Mouse (Mus musculus): ENCODE measurements around the gene Mipep. TPM values are rescaled to one million over a fixed set of nuclear protein-coding genes. Genes with fewer than 3 reads are reported as not detected.

Mipep gene
- total RNA-seq, 2 experiments from 2014 or later: 24.9 to 25.3 TPM

DNA sequence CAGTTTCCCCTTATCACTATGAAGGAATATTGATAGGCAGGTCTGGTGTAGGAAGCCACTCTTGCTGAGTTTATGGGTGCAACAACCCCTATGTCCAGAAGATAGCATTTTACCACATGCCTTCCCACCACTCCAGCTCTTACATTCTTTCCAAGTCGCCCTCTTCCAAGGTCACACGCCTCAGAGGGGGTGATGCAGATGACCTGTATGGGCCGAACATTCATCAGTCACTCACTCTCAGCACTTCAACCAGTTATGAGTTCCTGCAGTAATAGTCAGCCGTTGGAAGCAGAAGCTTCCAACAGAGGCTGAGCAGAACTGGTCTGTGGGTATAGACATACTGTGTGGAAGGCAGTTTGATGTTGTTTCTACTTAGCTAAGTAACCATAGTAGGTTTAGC lies 27.2 kb downstream of the Mipep start:
- DNase-seq (ENCODE audit: extremely low spot score in 1 of 2, low spot score in 2 of 2): no peak
- Histone ChIP-seq H3K4me3 (no peak overlapping the region), H3K27ac (no peak overlapping the region)
- TF ChIP-seq CTCF (IDR thresholded peaks at IDR 0.05): no peak
- intact Hi-C loops (cut with DNase I): no loop called here

DNA sequence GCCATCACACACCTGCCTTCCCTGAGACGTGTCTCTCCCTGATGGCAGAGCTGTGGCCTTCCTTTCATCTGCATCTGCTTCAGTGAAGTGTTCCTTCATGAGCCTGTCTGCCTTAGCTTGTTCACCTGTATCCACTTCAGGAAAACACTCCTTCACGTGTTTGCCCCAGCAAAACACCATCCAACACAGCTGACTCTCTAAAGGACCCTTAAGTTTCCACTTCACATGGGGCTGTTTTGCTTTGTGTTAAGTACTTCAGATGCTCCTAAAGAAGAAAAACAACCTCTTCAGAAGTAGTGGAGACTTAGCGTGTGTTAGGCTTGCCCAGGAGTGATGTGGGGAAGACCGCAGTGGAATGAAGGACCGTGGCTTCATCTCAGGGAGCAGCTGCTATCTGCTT lies 30.7 kb downstream of the Mipep start:
- Histone ChIP-seq H3K27ac (no peak overlapping the region), H3K4me3 (no peak overlapping the region)
- no peak for TF ChIP-seq CTCF (IDR thresholded peaks at IDR 0.05)
- intact Hi-C loops (cut with DNase I): no loop called here
- no peak for DNase-seq (ENCODE audit: extremely low spot score in 1 of 2, low spot score in 2 of 2)

DNA sequence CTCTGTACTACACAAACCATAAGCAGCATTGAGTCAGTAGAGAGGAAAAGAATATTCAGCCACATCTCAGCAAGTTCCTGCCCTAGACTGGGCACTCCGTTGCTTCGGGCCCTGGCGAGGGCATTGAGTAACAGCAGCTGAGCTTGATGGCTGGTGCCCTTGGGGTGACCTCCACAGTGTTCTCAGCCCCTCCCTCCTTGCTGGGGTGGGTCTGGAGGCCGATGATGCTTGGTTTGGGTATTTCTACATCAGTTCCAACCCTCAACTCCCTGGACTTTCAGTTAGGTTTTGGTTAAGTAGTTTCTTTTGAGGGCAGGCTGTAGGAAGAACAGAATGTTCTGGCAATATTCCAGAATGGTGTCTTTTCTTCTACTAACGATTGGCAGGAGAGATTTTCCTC lies 33.7 kb downstream of the Mipep start:
- intact Hi-C loops (cut with DNase I): no loop called here
- H3K27ac ChIP-seq: no peak overlapping the region
- no peak for DNase-seq (ENCODE audit: extremely low spot score in 1 of 2, low spot score in 2 of 2)
- TF ChIP-seq CTCF (IDR thresholded peaks at IDR 0.05): no peak
- no peak overlapping the region for H3K4me3 ChIP-seq

DNA sequence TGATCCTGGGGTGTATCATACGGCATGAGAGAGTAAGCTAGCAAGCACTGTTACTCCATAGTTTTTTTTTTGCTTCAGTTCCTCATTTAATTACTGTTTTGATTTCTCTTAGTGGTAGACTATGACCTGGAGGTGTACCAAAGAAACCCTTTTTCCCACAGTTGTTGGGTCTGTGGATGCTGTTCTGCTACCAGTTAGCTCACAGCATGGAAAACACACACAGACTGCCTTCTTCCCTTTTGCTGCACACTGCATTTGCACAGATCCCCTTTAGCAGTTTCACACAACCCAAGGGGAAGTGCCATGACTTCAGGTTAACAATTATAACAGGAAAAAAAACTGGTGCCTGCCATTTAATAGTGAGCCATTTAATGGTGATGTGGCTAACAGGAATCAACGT lies 45.7 kb downstream of the Mipep start:
- intact Hi-C loops (cut with DNase I): no loop called here
- TF ChIP-seq CTCF (IDR thresholded peaks at IDR 0.05): no peak
- DNase-seq (ENCODE audit: extremely low spot score in 1 of 2, low spot score in 2 of 2): no peak
- Histone ChIP-seq H3K4me3 (no peak overlapping the region), H3K27ac (no peak overlapping the region)

DNA sequence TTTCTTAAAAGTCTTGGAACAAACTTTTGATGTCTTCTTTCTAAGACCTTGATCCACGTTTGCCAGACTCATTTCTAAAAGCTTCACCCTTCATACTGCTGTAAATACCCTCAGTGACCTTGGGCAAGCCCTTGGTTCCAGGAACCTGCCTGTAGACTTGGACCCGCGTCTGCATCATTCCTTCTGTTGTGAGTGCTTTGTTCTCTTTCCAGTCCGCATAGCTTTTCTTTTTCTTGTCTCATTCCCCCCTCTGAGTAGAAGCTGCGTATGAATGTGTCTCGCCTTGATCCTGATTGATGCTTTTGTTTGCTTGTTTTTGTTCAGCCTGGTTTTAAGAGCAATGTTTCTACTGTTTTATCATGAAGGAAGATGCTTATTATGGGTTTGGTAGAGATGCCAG lies 52.3 kb downstream of the Mipep start:
- no peak for DNase-seq (ENCODE audit: extremely low spot score in 1 of 2, low spot score in 2 of 2)
- intact Hi-C loops (cut with DNase I): no loop called here
- TF ChIP-seq CTCF (IDR thresholded peaks at IDR 0.05): no peak

DNA sequence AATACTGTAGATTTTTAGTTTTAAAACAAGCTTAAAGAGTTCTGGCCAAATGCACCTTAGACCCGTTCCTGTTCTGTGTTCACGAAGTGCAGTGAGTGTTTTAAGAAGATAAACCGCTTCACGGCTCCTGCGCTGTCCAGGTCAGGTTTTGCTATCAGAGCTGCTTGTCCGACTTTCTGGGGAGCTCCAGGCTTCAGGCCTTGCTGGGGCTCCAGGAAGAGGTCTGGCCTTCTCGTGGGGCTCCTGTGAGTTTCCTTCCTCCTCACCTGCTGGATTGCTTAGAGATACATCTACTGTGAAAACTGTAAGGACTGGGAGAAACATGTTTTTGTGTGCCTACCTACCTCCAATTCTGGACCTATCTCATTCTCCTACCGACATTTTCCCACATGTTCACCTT lies 55.3 kb downstream of the Mipep start:
- Histone ChIP-seq H3K4me3 (no peak overlapping the region), H3K27ac (no peak overlapping the region)
- intact Hi-C loops (cut with DNase I): no loop called here
- no peak for TF ChIP-seq CTCF (IDR thresholded peaks at IDR 0.05)
- DNase-seq (ENCODE audit: extremely low spot score in 1 of 2, low spot score in 2 of 2): no peak

More for the DNA sequence above, 52.3 kb downstream of the Mipep start:
- Histone ChIP-seq H3K4me3 (no peak overlapping the region), H3K27ac (no peak overlapping the region)

DNA sequence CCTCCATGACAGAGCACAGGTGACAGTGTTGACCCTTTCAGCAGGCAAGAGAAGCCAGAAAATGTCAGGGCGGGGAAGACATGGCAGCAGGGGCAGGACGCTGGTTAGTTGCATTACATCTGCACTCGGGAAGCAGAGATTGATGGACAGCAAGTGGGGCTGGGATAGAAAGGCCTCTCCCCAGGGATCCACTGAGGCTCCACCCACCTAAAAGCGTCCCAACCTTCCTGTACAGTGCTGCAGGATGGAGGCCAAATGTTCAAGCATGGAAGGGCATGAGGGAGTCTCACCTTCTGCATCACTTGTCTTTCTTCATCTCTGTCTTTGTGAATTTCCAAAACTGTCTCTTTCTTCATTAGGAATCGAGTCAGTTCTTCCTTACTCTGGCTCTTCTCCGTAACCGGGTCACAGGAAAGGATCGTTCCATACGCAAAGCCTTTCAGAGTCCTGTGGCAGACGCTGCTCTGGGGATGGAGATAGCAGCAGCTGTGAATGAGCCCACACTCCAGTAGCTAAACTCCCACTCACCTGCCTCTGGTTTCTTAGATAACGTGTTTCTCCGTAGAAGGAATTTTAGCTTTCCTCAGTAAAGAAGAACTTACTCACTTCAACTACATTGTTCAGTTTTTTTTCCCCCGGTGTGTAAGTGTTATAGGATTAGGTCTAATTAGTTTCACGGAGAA lies 57.7 kb downstream of the Mipep start:
- H3K27ac ChIP-seq: no peak overlapping the region
- no peak for TF ChIP-seq CTCF (IDR thresholded peaks at IDR 0.05)
- no peak overlapping the region for H3K4me3 ChIP-seq
- peak; percentile 12 to 24 for DNase-seq (ENCODE audit: extremely low spot score in 1 of 2, low spot score in 2 of 2)
- intact Hi-C loops (cut with DNase I): no loop called here

DNA sequence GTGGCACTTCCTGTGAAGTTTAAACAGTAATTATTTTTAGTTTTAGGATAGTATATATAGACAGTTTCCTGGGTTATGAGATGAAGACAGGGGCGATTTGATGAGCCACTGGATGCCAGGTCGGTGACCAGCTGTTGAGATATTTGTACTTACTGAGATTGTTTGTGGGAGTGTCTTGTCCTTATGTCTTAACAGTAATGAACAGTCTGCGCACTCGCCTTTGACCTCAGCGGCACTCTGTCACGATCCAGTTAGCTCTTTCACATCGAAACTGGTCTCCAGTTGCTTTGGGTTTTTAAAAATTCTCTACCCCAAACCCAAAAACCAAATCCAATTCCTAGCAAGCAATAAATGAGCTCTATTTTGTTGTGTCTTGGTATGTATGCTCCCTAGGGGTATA lies 59.2 kb downstream of the Mipep start:
- TF ChIP-seq CTCF (IDR thresholded peaks at IDR 0.05): no peak
- Histone ChIP-seq H3K27ac (no peak overlapping the region), H3K4me3 (no peak overlapping the region)
- intact Hi-C loops (cut with DNase I): no loop called here
- DNase-seq (ENCODE audit: extremely low spot score in 1 of 2, low spot score in 2 of 2): no peak

DNA sequence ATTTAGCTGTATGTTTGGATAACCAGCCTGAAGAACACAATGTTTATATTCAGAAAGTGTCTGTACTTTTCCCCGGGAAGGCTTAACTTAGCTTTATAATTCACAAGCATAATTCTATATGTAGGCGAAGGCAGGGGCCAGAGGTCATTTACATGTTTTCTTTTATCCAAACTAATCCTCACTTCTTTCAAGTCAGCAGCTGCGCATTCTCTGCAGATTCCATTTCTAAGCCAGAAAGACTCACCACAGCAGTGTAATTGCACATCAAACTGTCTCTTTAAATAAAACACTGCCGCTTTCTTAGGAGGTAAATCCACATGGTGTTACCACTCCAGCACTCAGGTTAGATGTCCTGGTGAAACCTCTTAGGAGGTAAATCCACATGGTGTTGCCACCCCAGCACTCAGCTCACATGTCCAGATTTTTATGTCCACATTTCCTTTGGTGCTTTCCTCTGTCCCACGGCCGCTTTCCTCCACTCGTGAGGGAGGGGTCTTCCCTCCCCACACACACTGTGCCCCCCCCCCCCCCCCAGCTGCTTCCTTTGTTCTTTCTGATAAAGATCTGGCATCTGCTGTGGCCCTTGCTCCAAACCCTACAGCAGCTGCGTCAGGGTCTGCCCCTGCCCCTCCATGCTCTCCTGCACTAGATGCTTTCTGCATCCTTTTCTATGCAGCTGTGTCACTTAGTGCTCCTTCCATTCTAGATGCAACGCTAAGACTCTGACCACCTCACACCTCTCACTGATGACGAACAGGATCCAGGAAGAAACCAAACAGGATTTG lies 61.1 kb downstream of the Mipep start:
- no peak for DNase-seq (ENCODE audit: extremely low spot score in 1 of 2, low spot score in 2 of 2)
- intact Hi-C loops (cut with DNase I): no loop called here
- TF ChIP-seq CTCF (IDR thresholded peaks at IDR 0.05): no peak
- Histone ChIP-seq H3K4me3 (no peak overlapping the region), H3K27ac (no peak overlapping the region)

DNA sequence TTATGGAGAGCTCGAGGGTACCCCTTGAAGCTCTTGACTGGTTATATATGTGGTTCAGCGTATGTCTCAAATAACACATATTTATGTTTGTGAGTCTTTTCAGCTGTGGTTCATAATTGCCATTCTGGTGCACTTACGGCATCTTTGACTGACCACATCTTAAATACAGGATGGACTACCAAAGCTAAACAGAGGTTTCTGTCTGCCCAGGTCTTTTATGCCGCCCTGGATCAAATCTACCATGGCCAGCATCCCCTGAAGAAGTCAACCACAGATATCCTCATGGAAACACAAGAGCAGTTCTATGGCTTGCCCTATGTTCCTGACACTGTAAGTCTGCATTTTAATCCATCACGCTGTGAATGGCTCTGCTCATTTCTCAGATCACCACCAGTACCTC lies 61.8 kb downstream of the Mipep start:
- Histone ChIP-seq H3K4me3 (no peak overlapping the region), H3K27ac (no peak overlapping the region)
- no peak for TF ChIP-seq CTCF (IDR thresholded peaks at IDR 0.05)
- intact Hi-C loops (cut with DNase I): no loop called here
- no peak for DNase-seq (ENCODE audit: extremely low spot score in 1 of 2, low spot score in 2 of 2)

DNA sequence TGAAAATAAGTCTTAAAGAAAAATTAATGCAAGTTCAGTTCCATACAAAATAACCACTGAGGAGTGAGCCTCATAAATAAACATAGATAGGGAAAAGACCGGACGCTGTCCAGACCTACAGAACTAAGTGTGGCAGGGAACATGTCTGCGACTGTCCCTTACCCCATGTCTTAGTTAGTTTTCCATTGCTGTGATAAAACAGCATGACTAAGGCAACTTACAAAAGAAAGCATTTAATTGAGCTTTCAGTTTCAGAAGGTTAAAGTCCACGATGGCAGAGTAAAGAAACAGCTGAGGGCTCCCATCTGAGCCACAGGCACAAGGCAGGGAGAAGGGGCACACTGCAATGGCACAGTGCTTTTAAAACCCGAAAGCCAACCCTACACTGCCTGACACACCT lies 63.8 kb downstream of the Mipep start:
- intact Hi-C loops (cut with DNase I): no loop called here
- Histone ChIP-seq H3K27ac (no peak overlapping the region), H3K4me3 (no peak overlapping the region)
- TF ChIP-seq CTCF (IDR thresholded peaks at IDR 0.05): no peak
- no peak for DNase-seq (ENCODE audit: extremely low spot score in 1 of 2, low spot score in 2 of 2)

DNA sequence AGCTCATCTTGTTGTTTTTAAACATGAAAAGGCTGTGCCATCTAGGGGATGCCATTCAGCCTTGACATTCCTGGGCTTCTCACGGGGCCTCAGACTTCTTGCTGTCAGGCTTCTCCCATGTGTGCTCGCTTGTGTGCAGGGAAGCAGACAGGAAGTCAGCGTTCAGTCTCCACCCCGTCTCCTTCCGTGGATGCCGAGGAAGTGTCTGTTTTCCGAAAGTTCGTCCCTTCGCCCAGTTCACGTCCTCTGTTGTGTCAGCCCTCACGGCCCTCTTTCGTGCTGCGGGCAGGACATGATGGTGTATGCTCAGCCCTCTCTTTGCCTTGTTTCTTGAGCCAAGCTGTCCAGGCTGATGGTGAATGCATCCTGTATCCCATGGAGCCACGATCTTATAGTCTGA lies 65.7 kb downstream of the Mipep start:
- intact Hi-C loops (cut with DNase I): no loop called here
- TF ChIP-seq CTCF (IDR thresholded peaks at IDR 0.05): no peak
- H3K27ac ChIP-seq: no peak overlapping the region
- H3K4me3 ChIP-seq: no peak overlapping the region
- DNase-seq (ENCODE audit: extremely low spot score in 1 of 2, low spot score in 2 of 2): no peak

DNA sequence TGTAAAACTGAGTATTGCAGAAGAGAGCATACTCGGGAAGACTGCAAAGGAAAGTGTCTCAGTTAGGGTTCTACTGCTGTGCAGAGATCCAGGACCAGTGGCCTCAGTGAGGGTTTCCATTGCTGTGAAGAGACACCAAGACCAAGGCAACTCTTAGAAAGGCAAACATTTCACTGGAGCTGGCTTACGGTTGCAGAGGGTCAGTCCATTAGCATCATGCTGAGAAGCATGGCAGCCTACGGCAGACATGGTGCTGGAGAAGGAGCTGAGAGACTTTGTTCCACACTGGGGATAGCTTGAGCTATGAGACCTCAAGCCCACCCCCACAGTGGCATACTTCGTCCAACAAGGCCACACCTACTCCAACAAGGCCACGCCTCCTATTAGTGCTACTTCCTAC lies 67.3 kb downstream of the Mipep start:
- H3K4me3 ChIP-seq: no peak overlapping the region
- intact Hi-C loops (cut with DNase I): no loop called here
- no peak for DNase-seq (ENCODE audit: extremely low spot score in 1 of 2, low spot score in 2 of 2)
- H3K27ac ChIP-seq: no peak overlapping the region
- TF ChIP-seq CTCF (IDR thresholded peaks at IDR 0.05): no peak
